Mouse (Mus musculus) urinary bladder, adult 2 months (tissue): Measurements from ENCODE around the gene Rbms3. TPM values are rescaled to one million over a fixed set of nuclear protein-coding genes. Genes with fewer than 3 reads are reported as not detected.
A peak's percentile ranks its signal among the peaks of the same experiment; 100 is the strongest.

Source experiments
- DNase-seq: peaks from one replicate; pipeline ENCODE4 v3.0.0; 2022; ENCODE audit warnings: low spot score
- polyA plus RNA-seq: library from polyadenylated mRNA; depleted of rRNA; stranded (reverse); fragments of >200 nt; gene quantifications from 2 replicates; pipeline ENCODE4 v1.2.3, GENCODE M21; 2012

Gene Rbms3
- polyA plus RNA-seq, 1 experiment = 20.8 TPM

GRCm38 (mm10) chr9:117048641-117049040 is 581.1 kb downstream of the Rbms3 start:
- no peak for DNase-seq

DNA sequence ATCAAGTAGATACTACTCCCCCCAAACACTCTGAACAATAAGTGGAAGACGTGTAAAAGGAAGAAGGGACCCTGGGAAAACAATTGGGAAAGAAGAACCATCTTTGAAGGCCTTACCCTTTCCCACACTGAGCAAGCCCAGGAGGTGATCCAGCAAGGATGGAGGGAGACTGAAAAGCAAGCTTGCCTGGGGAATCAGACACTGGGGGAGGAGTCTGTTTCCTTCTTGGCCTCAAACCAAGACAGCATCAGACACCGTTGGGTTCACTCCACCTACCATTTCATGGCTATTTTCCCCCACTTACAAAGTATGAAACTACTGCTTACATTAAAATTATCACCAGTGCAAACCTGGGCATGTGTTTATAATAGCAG is 587.7 kb downstream of the Rbms3 start:
- no peak for DNase-seq

DNA sequence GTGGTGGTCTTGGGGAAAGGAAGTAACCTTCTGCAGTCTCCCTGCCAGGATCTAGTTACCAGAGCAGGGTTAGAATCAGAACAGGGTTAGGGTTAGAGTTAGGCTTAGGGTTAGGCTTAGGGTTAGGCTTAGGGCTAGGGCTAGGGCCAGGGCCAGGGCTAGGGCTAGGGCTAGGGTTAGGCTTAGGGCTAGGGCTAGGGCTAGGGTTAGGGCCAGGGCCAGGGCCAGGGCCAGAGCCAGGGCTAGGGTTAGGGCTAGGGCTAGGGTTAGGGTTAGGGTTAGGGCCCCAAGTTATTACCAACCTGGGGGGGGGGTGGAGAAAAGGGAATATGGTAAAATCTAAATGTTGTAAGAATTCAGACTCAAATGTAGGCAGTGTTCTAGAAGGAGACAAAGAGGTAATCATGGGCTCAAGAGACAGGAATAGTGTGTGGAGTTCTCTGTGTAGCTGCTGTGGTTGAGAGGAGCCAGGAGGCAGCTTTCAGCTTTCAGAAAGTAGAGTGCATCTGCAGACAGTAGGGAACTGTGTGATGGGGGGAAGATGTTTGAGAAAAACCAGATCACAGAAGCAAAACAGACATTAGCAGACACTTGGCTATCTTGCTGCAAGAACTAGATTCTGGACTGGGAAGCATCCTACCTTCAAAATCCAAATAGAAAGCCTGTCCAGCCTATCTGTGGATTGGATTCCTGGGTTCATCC is 588.3 kb downstream of the Rbms3 start:
- no peak for DNase-seq

DNA sequence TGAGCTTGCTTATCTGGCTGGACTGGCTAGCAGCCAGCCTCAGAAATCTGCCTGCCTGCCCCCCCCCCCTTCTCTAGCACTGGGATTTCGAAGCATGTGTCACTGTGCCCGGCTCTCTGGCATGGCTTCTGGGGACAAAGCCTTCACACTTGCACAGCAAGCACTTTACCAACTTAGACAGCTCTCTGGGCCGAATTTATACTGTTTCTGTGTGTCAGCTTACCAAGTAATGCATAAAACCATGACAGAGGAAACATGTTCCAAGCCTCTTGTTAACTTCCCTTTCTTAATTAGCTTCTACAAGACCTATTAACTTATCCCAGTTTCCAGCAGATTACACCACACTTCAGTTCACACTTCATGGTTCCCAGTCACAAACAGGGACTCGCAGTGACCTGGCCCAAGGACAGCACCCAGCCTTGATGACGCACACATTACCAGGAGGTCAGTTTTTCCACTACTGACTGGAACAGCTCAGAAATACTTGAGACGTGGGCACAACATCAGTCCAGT is 589.7 kb downstream of the Rbms3 start:
- DNase-seq = no peak

- no peak for DNase-seq
Observed at GRCm38 (mm10) chr9:117032690-117033089, 597.0 kb downstream of the Rbms3 start.

DNA sequence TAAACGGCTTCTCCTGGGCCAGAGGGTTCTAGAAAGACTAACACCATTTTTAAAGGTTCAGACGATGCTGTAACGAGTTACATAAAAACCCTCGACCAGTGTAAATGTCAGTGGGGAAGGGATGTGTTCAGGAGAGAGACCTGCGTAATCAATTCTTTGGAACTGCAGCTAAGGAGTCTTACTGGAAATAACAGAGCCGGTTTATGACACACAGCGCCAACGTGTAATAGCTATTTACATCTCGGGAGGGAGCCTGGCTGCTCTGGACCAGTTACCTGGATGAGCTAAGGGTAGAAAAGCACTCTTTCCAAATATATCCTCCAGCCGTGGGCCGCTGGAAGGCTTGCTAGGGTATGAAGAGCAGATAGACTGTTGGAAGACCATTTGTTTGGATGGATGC is 598.5 kb downstream of the Rbms3 start:
- no peak for DNase-seq

GRCm38 (mm10) chr9:117030837-117031236 is 598.9 kb downstream of the Rbms3 start:
- peak; percentile 51 for DNase-seq

DNA sequence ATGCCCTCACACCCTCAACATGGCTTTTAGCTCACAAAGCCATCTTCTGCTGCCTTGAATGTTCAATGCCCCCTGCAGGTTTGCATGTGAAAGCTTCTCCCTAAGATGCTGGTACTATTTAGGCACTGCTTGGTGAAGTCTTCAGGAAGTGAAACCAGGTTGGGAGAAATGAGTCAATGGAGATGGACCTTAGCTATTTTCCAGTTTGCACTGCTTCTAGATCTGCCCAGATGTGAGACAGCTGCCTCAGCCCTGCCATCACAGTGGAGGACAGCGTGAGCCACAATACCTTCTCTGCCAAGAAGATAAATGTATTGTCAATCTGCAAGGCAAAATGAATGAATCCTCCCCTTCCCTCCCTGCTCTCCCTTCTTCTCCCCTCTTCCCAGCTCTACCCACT is 599.8 kb downstream of the Rbms3 start:
- no peak for DNase-seq

- no peak for DNase-seq
Observed at GRCm38 (mm10) chr9:117028586-117028985, 601.1 kb downstream of the Rbms3 start.

- DNase-seq = no peak
Observed at GRCm38 (mm10) chr9:117022086-117022485, 607.6 kb downstream of the Rbms3 start.

- DNase-seq = no peak
Observed at GRCm38 (mm10) chr9:117021506-117021905, 608.2 kb downstream of the Rbms3 start.

DNA sequence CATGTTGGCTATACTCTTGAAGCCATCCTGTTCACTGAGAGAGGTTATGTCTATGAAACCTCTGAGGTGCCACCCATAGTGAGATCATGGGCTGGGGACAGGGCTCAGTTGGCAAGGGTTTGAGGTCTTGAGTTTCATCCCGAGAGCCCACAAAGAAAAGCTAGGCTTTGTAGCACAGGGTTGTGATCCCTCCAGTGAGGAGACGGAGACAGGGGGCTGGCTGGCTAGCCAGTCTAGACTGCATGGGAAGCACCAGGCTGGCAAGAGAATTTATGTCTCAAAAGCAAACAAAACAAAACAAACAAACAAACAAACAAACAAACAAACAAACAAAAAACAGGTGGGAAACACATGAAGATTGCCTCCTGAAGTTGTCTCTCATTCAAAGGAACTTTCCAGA is 609.5 kb downstream of the Rbms3 start:
- no peak for DNase-seq

GRCm38 (mm10) chr9:117018741-117019163 is 611.0 kb downstream of the Rbms3 start:
- DNase-seq = peak; percentile 43

DNA sequence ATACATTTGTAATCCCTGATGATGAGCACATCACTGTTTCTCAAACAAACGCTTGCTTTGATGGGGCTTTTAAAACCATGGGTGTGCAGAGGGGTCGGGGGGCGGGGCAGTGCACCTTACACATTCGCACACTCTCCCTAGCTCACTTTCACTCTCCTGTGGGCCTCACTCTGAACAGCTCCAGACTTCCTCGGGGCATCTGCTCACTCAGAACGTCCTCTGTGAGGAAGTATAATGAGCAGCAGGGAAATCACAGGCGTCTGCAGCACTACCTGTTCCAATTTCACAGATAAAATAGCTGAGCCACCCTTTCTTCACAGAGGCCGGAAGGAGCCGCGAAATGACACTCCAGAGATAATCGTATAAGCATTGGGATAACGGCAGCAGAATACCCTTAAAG is 611.4 kb downstream of the Rbms3 start:
- no peak for DNase-seq

DNA sequence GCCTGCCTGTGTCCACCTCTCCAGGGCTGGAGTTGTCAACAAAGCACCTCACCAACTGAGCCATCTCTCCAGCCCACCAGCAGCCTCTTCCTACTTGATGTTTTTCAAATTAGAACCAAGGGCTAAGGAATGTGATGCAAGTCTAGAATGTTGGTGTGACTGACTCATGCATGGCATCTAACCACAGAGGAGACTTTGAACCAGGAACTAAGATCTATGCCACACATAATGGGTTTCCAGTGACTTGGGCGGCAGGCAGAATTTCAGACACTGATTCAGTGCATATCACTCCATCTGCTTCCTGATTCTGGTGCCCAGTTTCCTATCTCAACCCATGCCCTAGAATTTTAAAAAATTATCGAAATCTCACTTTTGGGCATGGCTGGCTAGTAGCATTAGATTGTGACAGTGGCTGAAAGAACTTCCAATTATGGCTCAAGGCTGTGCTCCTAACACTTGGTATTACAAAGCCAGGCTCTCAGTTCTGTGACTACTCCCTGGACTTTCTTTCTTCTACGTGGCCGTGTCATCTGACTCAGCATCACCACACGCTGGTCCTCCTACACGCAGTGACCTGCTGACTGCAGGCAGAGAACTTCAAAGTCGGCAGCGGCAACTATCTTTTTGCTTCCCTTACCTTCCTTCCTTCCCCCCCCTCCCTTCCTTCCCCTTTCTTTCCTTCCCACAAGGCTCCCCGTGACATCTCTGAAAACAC is 613.0 kb downstream of the Rbms3 start:
- no peak for DNase-seq

- DNase-seq = no peak
Observed at GRCm38 (mm10) chr9:117013386-117013785, 616.3 kb downstream of the Rbms3 start.

DNA sequence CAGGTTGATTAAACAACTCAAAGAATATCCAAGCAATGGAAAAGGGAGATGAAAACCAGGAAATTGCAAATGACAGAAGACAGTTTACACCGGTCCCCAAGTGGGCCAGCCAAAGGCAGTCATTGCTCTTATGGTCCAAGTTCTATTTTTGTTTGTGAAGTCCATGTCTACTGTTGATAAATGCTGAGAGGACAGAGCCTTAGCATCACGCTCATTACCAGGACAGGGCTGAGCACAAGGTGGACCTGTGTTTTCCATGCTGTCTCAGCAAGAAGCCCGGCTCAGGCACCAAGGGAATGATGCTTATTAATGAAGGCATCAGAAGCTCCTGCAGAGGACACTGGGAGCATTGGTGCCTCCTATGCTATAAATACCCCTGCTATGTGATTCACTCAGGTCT is 618.9 kb downstream of the Rbms3 start:
- no peak for DNase-seq

GRCm38 (mm10) chr9:117008194-117008593 is 621.5 kb downstream of the Rbms3 start:
- DNase-seq = no peak

DNA sequence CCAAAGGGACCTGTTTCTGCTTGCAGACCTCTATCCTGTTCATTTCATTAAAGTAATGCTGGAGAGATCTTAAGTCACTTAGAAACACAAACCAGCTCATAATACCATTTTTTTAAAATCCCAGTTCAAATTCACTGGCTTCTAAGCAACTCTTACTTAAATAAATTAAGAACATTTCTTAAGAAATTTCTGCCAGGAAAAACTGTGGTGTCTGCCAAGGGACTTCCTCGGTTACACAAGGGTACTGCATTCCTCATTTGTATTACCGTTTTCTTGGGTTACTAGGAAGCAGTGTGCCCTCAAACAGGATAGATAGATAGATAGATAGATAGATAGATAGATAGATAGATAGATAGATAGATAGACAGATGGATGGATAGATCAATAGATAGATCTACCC is 627.6 kb downstream of the Rbms3 start:
- DNase-seq = no peak

- DNase-seq = no peak
Observed at GRCm38 (mm10) chr9:116999186-116999585, 630.5 kb downstream of the Rbms3 start.

GRCm38 (mm10) chr9:116990321-116990720 is 639.4 kb downstream of the Rbms3 start:
- no peak for DNase-seq

- DNase-seq = no peak
Observed at GRCm38 (mm10) chr9:116980801-116981200, 648.9 kb downstream of the Rbms3 start.

- DNase-seq = no peak
Observed at GRCm38 (mm10) chr9:116977428-116977827, 652.3 kb downstream of the Rbms3 start.
